Mouse (Mus musculus) ES-Bruce4 (cell line): ENCODE results near the gene Ints6. TPM values are rescaled to one million over a fixed set of nuclear protein-coding genes. Genes with fewer than 3 reads are reported as not detected.
A peak's percentile ranks its signal among the peaks of the same experiment; 100 is the strongest.

Experiments used
- H3K27ac ChIP-seq: 2 replicates; pipeline ENCODE4 v1.5.1; 2012; ENCODE audit warnings: low read length, inconsistent platforms; ENCODE audit not compliant: insufficient read depth
- H3K27me3 ChIP-seq: 2 replicates; pipeline ENCODE4 v1.6.1; 2012; ENCODE audit warnings: mild to moderate bottlenecking, low read length, inconsistent platforms; ENCODE audit not compliant: control insufficient read depth, poor library complexity, insufficient read depth, severe bottlenecking
- H3K36me3 ChIP-seq: 2 replicates; pipeline ENCODE4 v1.6.1; 2012; ENCODE audit warnings: inconsistent platforms, mild to moderate bottlenecking, low read length, moderate library complexity; ENCODE audit not compliant: control insufficient read depth, poor library complexity, insufficient read depth, severe bottlenecking
- H3K4me1 ChIP-seq: one replicate; pipeline ENCODE4 v1.8.1; 2011; ENCODE audit warnings: low read length; ENCODE audit not compliant: control insufficient read depth, insufficient read depth
- H3K4me3 ChIP-seq: 2 replicates; pipeline ENCODE4 v1.5.1; 2011; ENCODE audit warnings: low read depth, mild to moderate bottlenecking, low read length
- H3K9ac ChIP-seq: 2 replicates; pipeline ENCODE4 v1.6.1; 2012; ENCODE audit warnings: low read depth, mild to moderate bottlenecking, inconsistent platforms; ENCODE audit not compliant: poor library complexity, severe bottlenecking
- H3K9me3 ChIP-seq: replicated peaks from 2 replicates; pipeline ENCODE4 v1.6.1; 2012; ENCODE audit warnings: mild to moderate bottlenecking, low read length, inconsistent platforms; ENCODE audit not compliant: control insufficient read depth, poor library complexity, insufficient read depth, severe bottlenecking
- CTCF ChIP-seq: IDR thresholded peaks from one replicate; pipeline ENCODE4 v1.8.1; 2011; ENCODE audit warnings: low read depth, low read length
- EP300 ChIP-seq: IDR thresholded peaks from 2 replicates; pipeline ENCODE4 v1.6.1; 2011; ENCODE audit warnings: low read depth, low read length; ENCODE audit not compliant: insufficient read depth
- POLR2A ChIP-seq: IDR thresholded peaks from one replicate; pipeline ENCODE4 v1.8.1; 2011; ENCODE audit warnings: low read length; ENCODE audit not compliant: insufficient read depth
- polyA plus RNA-seq: library from polyadenylated mRNA; stranded (reverse); fragments of >200 nt; gene quantifications from 2 replicates; pipeline ENCODE4 v1.2.4, GENCODE M21; 2011; ENCODE audit warnings: low read depth; ENCODE audit not compliant: missing spikeins, insufficient read depth, insufficient read length

The Ints6 gene
- polyA plus RNA-seq, 1 experiment = 46.3 TPM

DNA sequence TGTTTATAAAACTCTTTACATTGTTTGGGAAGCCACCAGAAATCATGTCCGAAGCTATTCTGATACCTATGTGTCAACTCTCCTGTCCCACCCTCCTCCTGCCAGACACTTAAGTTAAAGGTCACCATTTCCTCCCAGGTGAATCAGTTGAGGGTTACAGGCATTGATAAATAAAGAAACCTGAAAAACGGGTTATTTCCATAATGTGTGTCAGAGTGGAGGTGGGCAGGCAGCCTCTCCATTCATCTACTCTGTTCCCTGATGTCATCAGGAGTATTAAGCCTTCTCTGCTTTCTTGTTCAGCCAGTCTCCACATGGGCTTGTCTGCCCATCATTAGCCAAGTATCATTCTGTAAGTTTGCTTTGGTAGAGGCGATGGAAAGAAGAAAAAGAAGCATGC lies 14.1 kb upstream of the Ints6 start:
- H3K9ac ChIP-seq = no peak overlapping the region
- H3K4me3 ChIP-seq = no peak overlapping the region
- no peaks in the 10 kb centered on the region for H3K27me3 ChIP-seq
- H3K36me3 ChIP-seq = no peaks in the 10 kb centered on the region
- no peaks in the 10 kb centered on the region for H3K9me3 ChIP-seq
- no peak for TF ChIP-seq CTCF
- no peaks in the 10 kb centered on the region for H3K4me1 ChIP-seq
- no peak overlapping the region for H3K27ac ChIP-seq

DNA sequence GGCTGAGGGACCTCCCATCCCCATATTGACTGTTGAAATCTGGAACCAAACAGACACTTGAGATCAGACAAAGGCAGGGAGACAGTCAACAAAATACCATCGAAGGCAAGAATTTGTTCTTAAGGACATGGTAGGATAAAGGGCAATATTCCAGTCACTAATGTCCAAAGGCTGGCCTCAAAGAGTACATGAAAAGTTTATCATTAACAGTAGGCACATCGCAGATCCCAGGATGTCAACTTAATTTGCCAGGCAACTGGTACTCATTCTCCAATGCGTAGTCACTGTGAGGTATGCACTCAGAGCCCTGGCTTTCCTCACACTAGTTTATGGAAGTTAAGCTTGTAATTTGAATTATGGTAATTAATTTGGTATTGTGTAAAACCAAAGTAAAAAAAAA lies 13.3 kb upstream of the Ints6 start:
- Histone ChIP-seq H3K36me3 (no peaks in the 10 kb centered on the region), H3K27ac (no peak overlapping the region), H3K27me3 (no peaks in the 10 kb centered on the region), H3K4me1 (no peaks in the 10 kb centered on the region), H3K4me3 (no peak overlapping the region), H3K9ac (no peak overlapping the region), H3K9me3 (no peaks in the 10 kb centered on the region)
- TF ChIP-seq CTCF (no peak), POLR2A (no peak), EP300 (no peak)

- H3K27ac ChIP-seq = no peak overlapping the region
- no peak overlapping the region for H3K4me3 ChIP-seq
- TF ChIP-seq EP300 (no peak), CTCF (no peak), POLR2A (no peak)
- H3K9me3 ChIP-seq = no peaks in the 10 kb centered on the region
- H3K9ac ChIP-seq = no peak overlapping the region
- no peaks in the 10 kb centered on the region for H3K27me3 ChIP-seq
- no peaks in the 10 kb centered on the region for H3K4me1 ChIP-seq
- H3K36me3 ChIP-seq = no peaks in the 10 kb centered on the region
These were observed 12.8 kb upstream of the Ints6 start for GRCm38 (mm10) chr14:62773766-62774165.

- Histone ChIP-seq H3K27me3 (no peaks in the 10 kb centered on the region), H3K4me3 (no peak overlapping the region), H3K4me1 (no peaks in the 10 kb centered on the region), H3K9ac (no peak overlapping the region), H3K36me3 (no peaks in the 10 kb centered on the region), H3K9me3 (no peaks in the 10 kb centered on the region), H3K27ac (no peak overlapping the region)
- TF ChIP-seq POLR2A (no peak), CTCF (no peak), EP300 (no peak)
These were observed 4.4 kb upstream of the Ints6 start for GRCm38 (mm10) chr14:62765398-62765797.

DNA sequence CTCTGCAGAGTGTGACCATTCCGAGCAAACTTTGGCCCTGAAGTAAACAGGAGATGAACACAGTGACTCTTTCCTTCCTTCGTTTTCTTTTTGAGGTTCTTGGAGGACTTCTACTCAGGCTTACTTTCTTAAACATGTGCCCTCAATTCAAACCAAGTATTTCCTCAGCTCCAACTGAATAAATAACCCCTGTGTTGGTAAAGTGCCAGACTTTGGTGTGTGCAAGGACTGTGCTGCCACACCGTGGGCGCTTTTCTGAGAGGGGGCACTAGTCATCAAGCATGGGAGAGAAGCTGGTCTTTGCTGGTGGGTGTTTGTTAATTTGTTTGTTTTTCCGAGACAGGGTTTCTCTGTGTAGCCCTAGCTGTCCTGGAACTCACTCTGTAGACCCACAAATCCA lies 3.4 kb upstream of the Ints6 start:
- Histone ChIP-seq H3K9me3 (no peaks in the 10 kb centered on the region), H3K27ac (no peak overlapping the region), H3K4me1 (no peaks in the 10 kb centered on the region), H3K9ac (no peak overlapping the region), H3K27me3 (no peaks in the 10 kb centered on the region), H3K4me3 (no peak overlapping the region), H3K36me3 (0 out of 2 replicates have a peak, but pooled peaks cover under 1% of the 10 kb centered on the region)
- no peak for TF ChIP-seq CTCF
- TF ChIP-seq POLR2A = no peak
- TF ChIP-seq EP300 = no peak

DNA sequence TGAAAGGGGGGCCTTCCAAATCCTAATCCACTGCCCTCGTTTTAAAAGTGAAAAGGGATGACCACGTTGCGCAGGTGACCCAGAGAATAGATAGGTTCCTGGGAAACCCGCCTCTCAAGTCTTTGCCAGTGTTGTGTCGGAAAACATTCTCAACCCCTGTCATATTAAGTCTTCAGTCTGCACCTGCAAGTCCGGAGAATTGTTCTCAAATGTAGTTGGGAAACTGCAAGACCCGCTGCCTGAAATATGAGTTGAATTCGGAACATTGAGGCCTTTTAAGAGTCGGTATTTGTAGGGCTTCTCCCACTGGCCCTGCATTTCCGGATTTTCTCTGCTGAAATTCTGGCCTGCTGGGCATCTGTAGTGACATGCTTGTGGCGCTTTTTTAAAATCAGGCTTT lies 974 bp upstream of the Ints6 start:
- H3K9me3 ChIP-seq = no peaks in the 10 kb centered on the region

More for the DNA sequence above, 974 bp upstream of the Ints6 start:
- Histone ChIP-seq H3K27me3 (no peaks in the 10 kb centered on the region), H3K27ac (peak overlapping the region; percentile 82), H3K9ac (peak overlapping the region; percentile 92), H3K4me1 (no peaks in the 10 kb centered on the region), H3K4me3 (peak overlapping the region; percentile 87), H3K36me3 (peaks cover 13% of the 10 kb centered on the region)
- TF ChIP-seq EP300 = no peak
- TF ChIP-seq POLR2A = no peak
- no peak for TF ChIP-seq CTCF
